Mouse (Mus musculus) ES-Bruce4 (cell line): ENCODE results near the gene Tmod1. TPM values are rescaled to one million over a fixed set of nuclear protein-coding genes. Genes with fewer than 3 reads are reported as not detected.

ENCODE experiments used
- H3K27ac ChIP-seq: 2 replicates; pipeline ENCODE4 v1.5.1; 2012; ENCODE audit warnings: low read length, inconsistent platforms; ENCODE audit not compliant: insufficient read depth
- H3K27me3 ChIP-seq: 2 replicates; pipeline ENCODE4 v1.6.1; 2012; ENCODE audit warnings: mild to moderate bottlenecking, low read length, inconsistent platforms; ENCODE audit not compliant: control insufficient read depth, poor library complexity, insufficient read depth, severe bottlenecking
- H3K36me3 ChIP-seq: 2 replicates; pipeline ENCODE4 v1.6.1; 2012; ENCODE audit warnings: inconsistent platforms, mild to moderate bottlenecking, low read length, moderate library complexity; ENCODE audit not compliant: control insufficient read depth, poor library complexity, insufficient read depth, severe bottlenecking
- H3K4me1 ChIP-seq: one replicate; pipeline ENCODE4 v1.8.1; 2011; ENCODE audit warnings: low read length; ENCODE audit not compliant: control insufficient read depth, insufficient read depth
- H3K4me3 ChIP-seq: 2 replicates; pipeline ENCODE4 v1.5.1; 2011; ENCODE audit warnings: low read depth, mild to moderate bottlenecking, low read length
- H3K9ac ChIP-seq: 2 replicates; pipeline ENCODE4 v1.6.1; 2012; ENCODE audit warnings: low read depth, mild to moderate bottlenecking, inconsistent platforms; ENCODE audit not compliant: poor library complexity, severe bottlenecking
- H3K9me3 ChIP-seq: replicated peaks from 2 replicates; pipeline ENCODE4 v1.6.1; 2012; ENCODE audit warnings: mild to moderate bottlenecking, low read length, inconsistent platforms; ENCODE audit not compliant: control insufficient read depth, poor library complexity, insufficient read depth, severe bottlenecking
- CTCF ChIP-seq: IDR thresholded peaks from one replicate; pipeline ENCODE4 v1.8.1; 2011; ENCODE audit warnings: low read depth, low read length
- EP300 ChIP-seq: IDR thresholded peaks from 2 replicates; pipeline ENCODE4 v1.6.1; 2011; ENCODE audit warnings: low read depth, low read length; ENCODE audit not compliant: insufficient read depth
- POLR2A ChIP-seq: IDR thresholded peaks from one replicate; pipeline ENCODE4 v1.8.1; 2011; ENCODE audit warnings: low read length; ENCODE audit not compliant: insufficient read depth
- polyA plus RNA-seq: library from polyadenylated mRNA; stranded (reverse); fragments of >200 nt; gene quantifications from 2 replicates; pipeline ENCODE4 v1.2.4, GENCODE M21; 2011; ENCODE audit warnings: low read depth; ENCODE audit not compliant: missing spikeins, insufficient read depth, insufficient read length

Gene Tmod1
- polyA plus RNA-seq, 1 experiment: 0.72 TPM

DNA sequence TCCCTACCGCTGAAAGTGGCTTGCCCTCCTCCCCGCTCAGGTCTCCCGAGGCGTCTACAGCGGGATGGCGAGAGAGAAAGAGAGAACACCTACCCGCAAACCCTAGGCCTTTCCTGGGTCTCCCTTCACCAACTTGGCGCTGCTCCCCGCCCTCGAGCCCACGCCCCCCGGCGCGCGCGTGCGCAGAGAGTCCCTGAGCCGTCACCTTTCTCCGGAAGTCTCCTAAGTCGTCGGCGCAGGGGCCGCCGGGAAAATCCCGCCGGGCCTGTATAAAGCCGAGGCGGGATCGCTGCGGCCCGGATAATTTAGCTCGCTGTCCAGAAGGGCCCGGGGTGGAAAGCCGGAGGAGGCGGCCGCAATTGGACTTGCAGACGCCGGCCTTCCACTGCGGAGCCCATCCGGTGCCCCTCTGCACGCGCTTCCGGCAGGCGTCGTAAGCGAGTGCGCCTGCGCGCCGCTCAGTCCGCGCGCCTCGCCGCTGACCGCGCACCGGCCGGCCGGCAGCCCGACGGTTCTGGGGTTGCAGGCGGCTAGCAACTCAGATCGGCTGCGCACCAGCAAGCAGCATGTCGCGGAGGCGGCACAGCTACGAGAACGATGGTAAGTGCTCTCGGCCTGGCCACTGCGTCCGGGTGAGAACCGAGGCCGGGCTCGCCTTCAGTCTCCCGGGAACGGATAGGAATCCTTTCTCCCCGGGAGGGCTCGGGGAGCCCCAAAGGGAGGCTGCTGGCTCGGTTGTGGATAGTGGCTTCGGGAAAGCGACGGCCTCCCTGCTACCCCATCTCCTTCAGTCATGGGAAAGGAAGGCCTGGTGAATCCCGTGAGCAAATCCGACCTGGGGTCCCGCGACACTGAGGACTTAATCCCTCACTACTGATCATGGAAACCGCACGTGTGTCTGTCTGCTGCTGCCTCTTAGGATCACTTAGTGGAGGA is 99.8 kb downstream of the Tmod1 start, which contains the start of the genes Ncbp1 and Tstd2:
Gene Ncbp1, plus strand, starts transcription at position 327 of the 936 bp plus-strand sequence.
Gene Tstd2, minus strand, starts transcription at position 408 of the 936 bp plus-strand sequence.
- TF ChIP-seq EP300: no peak
- no peak for TF ChIP-seq CTCF
- TF ChIP-seq POLR2A: peak; percentile 50
- no peaks in the 10 kb centered on the region for H3K9me3 ChIP-seq
- H3K4me1 ChIP-seq: no peaks in the 10 kb centered on the region
- peak within 1 kb of the TSS; percentile 90 for H3K9ac ChIP-seq
- peak within 1 kb of the TSS; percentile 48; the same call in 1 of the 2 replicates for H3K27ac ChIP-seq
- H3K4me3 ChIP-seq: peak within 1 kb of the TSS; percentile 99
- H3K27me3 ChIP-seq: no peaks in the 10 kb centered on the region
- peaks cover 12% of the 10 kb centered on the region for H3K36me3 ChIP-seq

DNA sequence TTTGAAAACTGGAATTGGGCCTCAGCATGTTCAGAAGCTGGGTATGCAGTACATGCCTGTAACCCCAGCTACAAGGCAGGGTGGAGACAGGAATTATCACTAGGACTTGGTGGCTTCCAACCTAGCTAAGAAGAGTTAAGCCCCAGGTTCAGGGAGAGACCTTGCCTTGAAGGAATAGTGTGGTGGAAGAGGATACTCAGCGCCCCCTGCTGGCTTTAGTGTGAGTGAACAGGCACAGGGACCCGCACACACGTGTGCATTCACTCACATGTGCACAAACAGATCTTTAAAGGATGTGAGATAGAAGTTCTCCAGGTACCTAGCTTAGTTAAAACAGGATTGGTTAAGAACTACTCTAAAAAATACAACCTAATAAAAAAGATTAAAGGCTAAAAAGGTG is 105.6 kb downstream of the Tmod1 start:
- TF ChIP-seq CTCF (peak; percentile 64), EP300 (no peak)
- H3K9ac ChIP-seq: no peak overlapping the region
- H3K27me3 ChIP-seq: no peaks in the 10 kb centered on the region
- H3K4me1 ChIP-seq: no peaks in the 10 kb centered on the region
- peaks cover 21% of the 10 kb centered on the region for H3K36me3 ChIP-seq
- no peak overlapping the region for H3K4me3 ChIP-seq
- no peak overlapping the region for H3K27ac ChIP-seq
- H3K9me3 ChIP-seq: no peaks in the 10 kb centered on the region

DNA sequence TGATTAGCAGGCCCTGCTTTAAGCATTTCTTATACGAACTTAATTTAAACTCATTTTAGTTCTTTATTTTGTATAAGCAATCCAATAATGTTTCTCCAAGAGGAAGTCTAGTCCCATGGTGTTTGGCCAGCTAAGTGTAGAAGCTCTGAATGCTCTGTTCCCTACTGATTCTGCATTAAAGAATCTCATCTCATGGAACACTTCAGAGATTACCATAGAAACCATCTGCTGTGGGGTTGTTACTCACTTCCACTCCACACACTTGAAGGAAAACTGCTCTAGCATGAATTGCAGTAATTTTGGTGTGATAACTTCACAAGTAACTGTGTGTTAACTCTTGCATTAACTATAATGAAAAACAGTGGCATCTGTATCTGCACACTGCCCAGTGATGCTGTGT is 108.1 kb downstream of the Tmod1 start:
- H3K36me3 ChIP-seq: peaks cover 39% of the 10 kb centered on the region
- H3K9me3 ChIP-seq: no peaks in the 10 kb centered on the region
- no peaks in the 10 kb centered on the region for H3K27me3 ChIP-seq
- TF ChIP-seq POLR2A: no peak
- no peak for TF ChIP-seq CTCF
- no peak for TF ChIP-seq EP300
- no peak overlapping the region for H3K27ac ChIP-seq
- H3K4me1 ChIP-seq: no peaks in the 10 kb centered on the region
- no peak overlapping the region for H3K9ac ChIP-seq
- no peak overlapping the region for H3K4me3 ChIP-seq

DNA sequence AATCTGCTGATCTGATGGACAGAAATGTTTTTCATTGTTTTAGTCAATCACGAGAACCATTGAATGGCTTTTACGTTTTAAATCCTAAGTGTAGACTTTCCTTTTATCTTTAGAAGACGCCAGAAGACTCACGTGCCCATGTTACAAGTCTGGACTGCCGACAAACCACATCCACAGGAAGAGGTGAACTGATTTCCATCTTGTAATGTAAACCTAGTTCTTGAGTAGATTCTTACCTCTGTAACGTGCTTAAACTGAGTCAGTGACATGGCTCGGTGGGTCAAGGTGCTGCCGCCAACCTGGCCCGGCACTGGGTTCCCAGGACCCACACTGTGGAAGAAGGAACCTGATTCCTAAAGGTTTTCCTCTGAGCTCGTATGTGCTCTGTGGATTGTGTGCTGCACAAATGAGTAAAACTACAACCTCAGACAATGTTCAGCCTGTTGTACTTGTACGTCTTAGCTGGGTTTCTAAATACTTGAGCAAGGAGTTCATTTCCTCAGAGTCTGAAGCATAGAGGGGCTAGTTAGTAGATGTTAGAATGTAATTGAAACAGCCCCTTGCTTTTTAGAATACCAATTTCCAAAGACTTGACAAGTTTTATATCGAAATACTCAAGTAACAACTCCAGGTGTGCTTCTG is 113.3 kb downstream of the Tmod1 start:
- Histone ChIP-seq H3K4me1 (no peaks in the 10 kb centered on the region), H3K9me3 (no peaks in the 10 kb centered on the region), H3K9ac (no peak overlapping the region), H3K4me3 (no peak overlapping the region), H3K27me3 (no peaks in the 10 kb centered on the region), H3K27ac (no peak overlapping the region), H3K36me3 (peaks cover 57% of the 10 kb centered on the region)
- TF ChIP-seq POLR2A (no peak), EP300 (no peak), CTCF (no peak)

DNA sequence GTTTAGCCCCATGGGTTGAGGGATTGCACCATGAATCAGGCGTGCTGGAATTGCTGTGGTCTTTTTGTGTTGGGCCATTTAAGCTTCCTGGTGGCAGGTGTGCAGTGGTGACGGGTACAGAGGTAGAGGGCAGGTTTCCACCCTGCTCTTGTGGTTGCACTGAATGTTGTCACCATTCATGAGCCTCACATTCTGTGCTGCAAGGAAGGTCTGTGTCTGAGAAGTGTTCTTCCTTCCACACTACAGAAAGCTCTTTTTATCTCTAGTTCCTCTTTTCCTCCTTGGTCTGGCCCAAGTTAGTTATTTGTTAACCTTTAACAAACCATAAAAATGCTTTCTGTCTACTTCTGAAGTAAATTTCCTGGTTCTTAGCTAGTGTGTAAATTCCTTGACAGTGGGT is 125.3 kb downstream of the Tmod1 start:
- Histone ChIP-seq H3K27ac (no peak overlapping the region), H3K4me1 (no peaks in the 10 kb centered on the region), H3K9ac (no peak overlapping the region), H3K27me3 (no peaks in the 10 kb centered on the region), H3K36me3 (peaks cover 66% of the 10 kb centered on the region), H3K4me3 (no peak overlapping the region), H3K9me3 (no peaks in the 10 kb centered on the region)
- TF ChIP-seq POLR2A (no peak), CTCF (no peak), EP300 (no peak)

Other genes with a start within 250 kb of the Tmod1 start
- 9.3 and 15.9 TPM in 2 replicates for gene Aldh1b1, start 239.9 kb upstream of the Tmod1 start, polyA plus RNA-seq
- gene Igfbpl1, start 212.0 kb upstream of the Tmod1 start, polyA plus RNA-seq: 2.3 and 4.1 TPM in 2 replicates
- 0.84 and 1.0 TPM in 2 replicates for gene Stra6l, start 190.3 kb upstream of the Tmod1 start, polyA plus RNA-seq
- gene Ccdc180, start 148.6 kb upstream of the Tmod1 start, polyA plus RNA-seq: 0.21 TPM in 1 of 2 replicates, not detected in the other
- gene Tdrd7, start 73.6 kb upstream of the Tmod1 start, polyA plus RNA-seq: 9.4 and 10.0 TPM in 2 replicates
- 99.6 and 101 TPM in 2 replicates for gene Ncbp1, start 99.7 kb downstream of the Tmod1 start, polyA plus RNA-seq
- gene Tstd2, start 99.8 kb downstream of the Tmod1 start, polyA plus RNA-seq: 39.5 and 47.3 TPM in 2 replicates
- gene Xpa, start 157.4 kb downstream of the Tmod1 start, polyA plus RNA-seq: 20.1 and 21.3 TPM in 2 replicates